Mouse (Mus musculus): ENCODE measurements at regions not wholly inside any gene's neighbourhood (a gene's known extent, or its start where the extent isn't known, plus 50 kb on each side); places are given as distances from the start of the nearest gene placed in this dataset.

- no peak for DNase-seq (ENCODE audit: low spot score)
Measured at GRCm38 (mm10) chr14:16901534-16902147, 82.7 kb upstream of the Rarb start.

DNA sequence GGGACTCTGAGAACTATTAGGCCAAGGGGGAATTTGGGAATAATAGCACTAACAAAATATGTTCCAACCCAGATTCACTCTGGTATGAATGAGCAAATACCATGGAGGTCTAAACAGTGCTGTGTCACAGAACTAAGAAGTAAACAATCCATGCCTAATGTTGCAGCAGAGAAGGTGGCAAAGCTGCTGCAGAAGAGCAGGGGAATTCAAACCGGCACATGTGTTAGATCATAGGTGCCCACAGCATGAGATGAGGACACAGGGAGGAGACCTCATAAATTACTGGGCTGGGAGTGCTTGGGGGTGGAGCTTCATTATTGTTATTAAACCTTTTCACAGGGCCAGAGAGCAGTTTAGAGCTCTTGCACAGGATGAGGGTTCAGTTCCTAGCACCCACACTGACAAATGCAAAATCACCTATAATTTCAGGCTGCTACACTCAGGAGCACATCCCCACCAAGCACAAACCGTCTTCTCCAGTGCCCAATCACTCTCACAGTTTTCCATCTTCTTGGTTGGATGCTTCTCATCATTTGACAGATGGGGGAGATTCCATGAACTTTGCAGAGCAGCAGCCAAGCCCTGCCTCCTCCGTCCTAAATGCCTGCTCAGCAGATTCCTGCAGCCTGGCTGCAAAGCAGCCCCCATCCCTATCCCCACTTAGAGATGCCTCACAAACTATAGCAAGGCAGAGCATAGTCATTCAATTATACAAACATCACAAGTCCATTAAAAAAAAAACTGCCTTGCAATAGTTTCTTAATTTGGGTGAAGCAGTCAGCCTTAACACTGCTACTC, 79.0 kb upstream of the Rarb start:
- DNase-seq (ENCODE audit: low spot score) = no peak

DNA sequence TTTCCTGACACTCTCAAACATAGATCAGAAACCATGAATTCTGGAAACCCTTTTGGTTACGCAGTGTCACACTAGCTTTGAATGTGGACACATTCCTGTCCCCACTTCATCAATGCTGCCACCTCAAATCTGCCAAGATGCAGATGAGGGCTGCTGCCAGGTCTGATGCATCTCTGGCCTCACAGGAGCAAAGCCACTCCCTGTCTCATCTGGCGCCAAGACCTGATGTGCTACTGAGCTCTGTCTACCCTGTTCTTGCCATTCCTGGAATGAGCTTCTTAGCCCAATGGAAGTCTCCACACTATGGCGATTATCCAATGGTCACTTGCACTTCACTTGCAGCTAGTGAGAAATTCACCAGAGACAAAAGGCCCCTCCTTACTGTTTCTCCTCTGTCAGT, 78.0 kb upstream of the Rarb start:
- no peak for DNase-seq (ENCODE audit: low spot score)

DNA sequence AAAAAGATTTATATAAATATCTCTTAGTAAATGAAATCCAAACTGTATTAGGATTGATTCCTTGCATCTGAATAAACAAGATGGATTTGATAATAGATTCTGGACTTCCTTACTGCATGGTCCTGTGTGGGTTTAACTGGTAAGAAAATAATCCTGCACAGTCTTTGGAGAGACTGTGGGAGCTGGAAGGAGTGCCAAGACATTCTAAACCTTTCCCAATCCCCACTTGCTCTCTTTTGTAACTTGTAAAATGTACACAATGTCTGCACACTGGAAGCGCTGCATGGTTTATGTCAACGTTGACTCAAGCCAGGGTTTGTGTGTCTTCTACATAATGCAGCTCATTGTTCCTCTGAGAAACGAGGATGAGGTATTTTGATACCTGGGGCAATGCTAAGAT, 62.3 kb upstream of the Rarb start:
- no peak for DNase-seq (ENCODE audit: low spot score)

DNA sequence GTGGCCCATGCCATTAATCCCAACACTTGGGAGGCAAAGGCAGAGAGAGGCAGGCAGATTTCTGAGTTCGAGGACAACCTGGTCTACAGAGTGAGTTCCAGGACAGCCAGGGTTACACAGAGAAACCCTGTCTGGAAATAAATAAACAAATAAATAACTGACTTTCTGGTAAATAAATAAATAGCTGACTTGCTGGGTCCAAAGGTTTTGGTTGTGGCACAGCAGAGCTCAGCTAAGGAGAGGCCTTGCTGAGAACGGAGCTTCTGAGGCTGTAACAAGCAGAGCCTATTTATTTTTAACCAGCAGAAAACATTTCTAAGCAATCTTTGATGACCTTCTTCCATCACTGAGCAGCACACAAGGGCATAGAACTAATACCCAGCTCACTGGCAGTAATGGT, 50.3 kb upstream of the Rarb start:
- DNase-seq (ENCODE audit: low spot score) = no peak

Data from urinary bladder, postnatal 10 days (tissue).